Mouse (Mus musculus): ENCODE results near the gene Ccdc162. TPM values are rescaled to one million over a fixed set of nuclear protein-coding genes. Genes with fewer than 3 reads are reported as not detected.
"Not testable (repeated sequence)": the region's sequence is repeated elsewhere in the genome, so short reads cannot be mapped to it uniquely, and the experiment has no call there.

The Ccdc162 gene
- polyA plus RNA-seq, 1 experiment from 2014 or later: 0.90 TPM

- H3K27me3 ChIP-seq (ENCODE audit: control insufficient read depth, insufficient read depth, low read depth, low read length): no peaks in the 10 kb centered on the region
- under 1% methylated on average over 23 of the region's 23 CpGs for WGBS
- H3K36me3 ChIP-seq (ENCODE audit: control insufficient read depth, insufficient read depth, low read length): no peaks in the 10 kb centered on the region
- peak overlapping the region; percentile 78 for H3K4me2 ChIP-seq (ENCODE audit: low read length)
- peak overlapping the region; percentile 100 for H3K27ac ChIP-seq (ENCODE audit: low read length)
- ATAC-seq: peak; percentile 76
- peak overlapping the region; percentile 91 for H3K4me3 ChIP-seq (ENCODE audit: low read depth, low read length)
- H3K9me3 ChIP-seq (replicated peaks; ENCODE audit: control insufficient read depth, low read length, poor library complexity, severe bottlenecking): no peaks in the 10 kb centered on the region
- H3K4me1 ChIP-seq (ENCODE audit: control insufficient read depth, insufficient read depth, low read length): peaks cover 20% of the 10 kb centered on the region
- H3K9ac ChIP-seq (ENCODE audit: low read depth, low read length): peak overlapping the region; percentile 89
Observed at GRCm38 (mm10) chr10:41518508-41518980, 197.9 kb downstream of the Ccdc162 start.

GRCm38 (mm10) chr10:41514921-41515320 is 201.5 kb downstream of the Ccdc162 start:
- Histone ChIP-seq H3K4me3 (ENCODE audit: low read depth, low read length) (no peak overlapping the region), H3K4me2 (ENCODE audit: low read length) (no peak overlapping the region), H3K9ac (ENCODE audit: low read depth, low read length) (no peak overlapping the region), H3K9me3 (replicated peaks; ENCODE audit: control insufficient read depth, low read length, poor library complexity, severe bottlenecking) (no peaks in the 10 kb centered on the region), H3K27ac (ENCODE audit: low read length) (no peak overlapping the region), H3K27me3 (ENCODE audit: control insufficient read depth, insufficient read depth, low read depth, low read length) (no peaks in the 10 kb centered on the region), H3K4me1 (ENCODE audit: control insufficient read depth, insufficient read depth, low read length) (no peaks in the 10 kb centered on the region; the same call in 1 of the 2 replicates), H3K36me3 (ENCODE audit: control insufficient read depth, insufficient read depth, low read length) (no peaks in the 10 kb centered on the region)
- no peak for ATAC-seq

- Histone ChIP-seq H3K4me3 (ENCODE audit: low read depth, low read length) (no peak overlapping the region), H3K4me2 (ENCODE audit: low read length) (no peak overlapping the region), H3K27ac (ENCODE audit: low read length) (no peak overlapping the region), H3K27me3 (ENCODE audit: control insufficient read depth, insufficient read depth, low read depth, low read length) (no peaks in the 10 kb centered on the region), H3K4me1 (ENCODE audit: control insufficient read depth, insufficient read depth, low read length) (no peaks in the 10 kb centered on the region; the same call in 1 of the 2 replicates), H3K9me3 (replicated peaks; ENCODE audit: control insufficient read depth, low read length, poor library complexity, severe bottlenecking) (no peaks in the 10 kb centered on the region), H3K9ac (ENCODE audit: low read depth, low read length) (no peak overlapping the region), H3K36me3 (ENCODE audit: control insufficient read depth, insufficient read depth, low read length) (no peaks in the 10 kb centered on the region)
- ATAC-seq: no peak
- WGBS: 81% methylated on average over 4 of the region's 4 CpGs
Observed at GRCm38 (mm10) chr10:41514301-41514700, 202.1 kb downstream of the Ccdc162 start.

- Histone ChIP-seq H3K9me3 (replicated peaks; ENCODE audit: control insufficient read depth, low read length, poor library complexity, severe bottlenecking) (no peaks in the 10 kb centered on the region), H3K27me3 (ENCODE audit: control insufficient read depth, insufficient read depth, low read depth, low read length) (no peaks in the 10 kb centered on the region), H3K4me2 (ENCODE audit: low read length) (no peak overlapping the region), H3K4me3 (ENCODE audit: low read depth, low read length) (no peak overlapping the region), H3K9ac (ENCODE audit: low read depth, low read length) (no peak overlapping the region), H3K36me3 (ENCODE audit: control insufficient read depth, insufficient read depth, low read length) (no peaks in the 10 kb centered on the region), H3K4me1 (ENCODE audit: control insufficient read depth, insufficient read depth, low read length) (no peaks in the 10 kb centered on the region), H3K27ac (ENCODE audit: low read length) (no peak overlapping the region)
- no peak for ATAC-seq
- 35% methylated on average over 2 of the region's 2 CpGs for WGBS
Observed at GRCm38 (mm10) chr10:41509160-41509559, 207.3 kb downstream of the Ccdc162 start.

GRCm38 (mm10) chr10:41505446-41505845 is 211.0 kb downstream of the Ccdc162 start:
- H3K36me3 ChIP-seq (ENCODE audit: control insufficient read depth, insufficient read depth, low read length): not testable (repeated sequence)

GRCm38 (mm10) chr10:41504996-41505395 is 211.4 kb downstream of the Ccdc162 start:
- Histone ChIP-seq H3K36me3 (ENCODE audit: control insufficient read depth, insufficient read depth, low read length) (no peaks in the 10 kb centered on the region), H3K4me1 (ENCODE audit: control insufficient read depth, insufficient read depth, low read length) (no peaks in the 10 kb centered on the region), H3K4me3 (ENCODE audit: low read depth, low read length) (no peak overlapping the region), H3K9me3 (replicated peaks; ENCODE audit: control insufficient read depth, low read length, poor library complexity, severe bottlenecking) (no peaks in the 10 kb centered on the region), H3K27me3 (ENCODE audit: control insufficient read depth, insufficient read depth, low read depth, low read length) (no peaks in the 10 kb centered on the region), H3K4me2 (ENCODE audit: low read length) (no peak overlapping the region), H3K9ac (ENCODE audit: low read depth, low read length) (no peak overlapping the region), H3K27ac (ENCODE audit: low read length) (no peak overlapping the region)
- 79% methylated on average over 1 of the region's 1 CpGs for WGBS
- peak; percentile 28; the same call in 1 of the 2 replicates for ATAC-seq

More at GRCm38 (mm10) chr10:41505446-41505845, 211.0 kb downstream of the Ccdc162 start:
- H3K9ac ChIP-seq (ENCODE audit: low read depth, low read length); H3K4me3 ChIP-seq (ENCODE audit: low read depth, low read length); H3K9me3 ChIP-seq (replicated peaks; ENCODE audit: control insufficient read depth, low read length, poor library complexity, severe bottlenecking); H3K27me3 ChIP-seq (ENCODE audit: control insufficient read depth, insufficient read depth, low read depth, low read length); H3K27ac ChIP-seq (ENCODE audit: low read length); H3K4me2 ChIP-seq (ENCODE audit: low read length); H3K4me1 ChIP-seq (ENCODE audit: control insufficient read depth, insufficient read depth, low read length): not testable (repeated sequence)
- ATAC-seq: peak; percentile 81; the same call in 1 of the 2 replicates
- WGBS: 3% methylated on average over 3 of the region's 3 CpGs

- Histone ChIP-seq H3K4me1 (ENCODE audit: control insufficient read depth, insufficient read depth, low read length) (no peaks in the 10 kb centered on the region), H3K9ac (ENCODE audit: low read depth, low read length) (no peak overlapping the region), H3K27me3 (ENCODE audit: control insufficient read depth, insufficient read depth, low read depth, low read length) (no peaks in the 10 kb centered on the region), H3K4me2 (ENCODE audit: low read length) (no peak overlapping the region), H3K27ac (ENCODE audit: low read length) (no peak overlapping the region), H3K9me3 (replicated peaks; ENCODE audit: control insufficient read depth, low read length, poor library complexity, severe bottlenecking) (no peaks in the 10 kb centered on the region), H3K4me3 (ENCODE audit: low read depth, low read length) (no peak overlapping the region), H3K36me3 (ENCODE audit: control insufficient read depth, insufficient read depth, low read length) (no peaks in the 10 kb centered on the region)
- no peak for ATAC-seq
- WGBS: 59% methylated on average over 4 of the region's 4 CpGs
Observed at GRCm38 (mm10) chr10:41500941-41501340, 215.5 kb downstream of the Ccdc162 start.

- Histone ChIP-seq H3K27me3 (ENCODE audit: control insufficient read depth, insufficient read depth, low read depth, low read length) (0 out of 2 replicates have a peak, but pooled peaks cover 3% of the 10 kb centered on the region), H3K4me2 (ENCODE audit: low read length) (peak overlapping the region; percentile 96), H3K27ac (ENCODE audit: low read length) (no peak overlapping the region), H3K4me1 (ENCODE audit: control insufficient read depth, insufficient read depth, low read length) (peaks cover 14% of the 10 kb centered on the region), H3K4me3 (ENCODE audit: low read depth, low read length) (peak overlapping the region; percentile 78), H3K9me3 (replicated peaks; ENCODE audit: control insufficient read depth, low read length, poor library complexity, severe bottlenecking) (no peaks in the 10 kb centered on the region), H3K36me3 (ENCODE audit: control insufficient read depth, insufficient read depth, low read length) (no peaks in the 10 kb centered on the region), H3K9ac (ENCODE audit: low read depth, low read length) (no peak overlapping the region)
- ATAC-seq: no peak
- 38% methylated on average over 4 of the region's 4 CpGs for WGBS
Observed at GRCm38 (mm10) chr10:41491111-41491510, 225.3 kb downstream of the Ccdc162 start.

- H3K27ac ChIP-seq (ENCODE audit: low read length): peak overlapping the region; percentile 47; the same call in 1 of the 2 replicates
- peak; percentile 65; the same call in 1 of the 2 replicates for ATAC-seq
- no peaks in the 10 kb centered on the region for H3K9me3 ChIP-seq (replicated peaks; ENCODE audit: control insufficient read depth, low read length, poor library complexity, severe bottlenecking)
- no peaks in the 10 kb centered on the region for H3K36me3 ChIP-seq (ENCODE audit: control insufficient read depth, insufficient read depth, low read length)
- H3K9ac ChIP-seq (ENCODE audit: low read depth, low read length): peak overlapping the region; percentile 76
- 0 out of 2 replicates have a peak, but pooled peaks cover 3% of the 10 kb centered on the region for H3K27me3 ChIP-seq (ENCODE audit: control insufficient read depth, insufficient read depth, low read depth, low read length)
- H3K4me1 ChIP-seq (ENCODE audit: control insufficient read depth, insufficient read depth, low read length): peaks cover 14% of the 10 kb centered on the region
- H3K4me2 ChIP-seq (ENCODE audit: low read length): peak overlapping the region; percentile 96
- peak overlapping the region; percentile 78 for H3K4me3 ChIP-seq (ENCODE audit: low read depth, low read length)
- WGBS: under 1% methylated on average over 29 of the region's 29 CpGs
Observed at GRCm38 (mm10) chr10:41490518-41490873, 225.9 kb downstream of the Ccdc162 start.

All from midbrain, embryonic 16.5 days (tissue).